Mouse (Mus musculus) hindbrain, embryonic 12.5 days (tissue): ENCODE data around the gene Ift122. TPM values are rescaled to one million over a fixed set of nuclear protein-coding genes. Genes with fewer than 3 reads are reported as not detected.

ENCODE experiments used
- ATAC-seq: fragments of 200-750 bp; cut with Nextera tagmentation; 2 replicates; pipeline ENCODE4 v1.8.0; 2017; ENCODE audit warnings: moderate TSS enrichment; ENCODE audit not compliant: low FRiP score
- H3K27ac ChIP-seq: fragments of 300-500 bp; sonication (generic); 2 replicates; pipeline ENCODE4 v1.5.1; 2016; ENCODE audit warnings: mild to moderate bottlenecking
- H3K27me3 ChIP-seq: fragments of 300-500 bp; sonication (generic); 2 replicates; pipeline ENCODE4 v1.6.1; 2016; ENCODE audit warnings: mild to moderate bottlenecking
- H3K36me3 ChIP-seq: fragments of 300-500 bp; sonication (generic); 2 replicates; pipeline ENCODE4 v1.6.1; 2016; ENCODE audit warnings: mild to moderate bottlenecking
- H3K4me1 ChIP-seq: fragments of 300-500 bp; sonication (generic); 2 replicates; pipeline ENCODE4 v1.6.1; 2016
- H3K4me2 ChIP-seq: fragments of 300-500 bp; sonication (generic); replicated peaks from 2 replicates; pipeline ENCODE4 v1.6.1; 2016; ENCODE audit warnings: mild to moderate bottlenecking
- H3K4me3 ChIP-seq: fragments of 300-500 bp; sonication (generic); 2 replicates; pipeline ENCODE4 v1.5.1; 2016; ENCODE audit warnings: mild to moderate bottlenecking
- H3K9ac ChIP-seq: fragments of 300-500 bp; sonication (generic); 2 replicates; pipeline ENCODE4 v1.6.1; 2016; ENCODE audit warnings: mild to moderate bottlenecking, moderate library complexity
- H3K9me3 ChIP-seq: fragments of 300-500 bp; sonication (generic); replicated peaks from 2 replicates; pipeline ENCODE4 v1.6.1; 2016; ENCODE audit warnings: mild to moderate bottlenecking
- WGBS: fragments of 180-500 bp; shearing (Covaris S2); methylation state at CpG from one replicate; pipeline ENCODE4 v1.1.7; 2016; 5-methylcytosine and 5-hydroxymethylcytosine counted together
- polyA plus RNA-seq: library from polyadenylated mRNA; unstranded; fragments of >200 nt; fragmentation: Nextera tagmentation; extraction: Ambion mirVana; gene quantifications from 2 replicates; pipeline ENCODE4 v1.2.1, GENCODE M21; 2016

Ift122 gene
- 28.4 and 31.5 TPM in 2 replicates for polyA plus RNA-seq

DNA sequence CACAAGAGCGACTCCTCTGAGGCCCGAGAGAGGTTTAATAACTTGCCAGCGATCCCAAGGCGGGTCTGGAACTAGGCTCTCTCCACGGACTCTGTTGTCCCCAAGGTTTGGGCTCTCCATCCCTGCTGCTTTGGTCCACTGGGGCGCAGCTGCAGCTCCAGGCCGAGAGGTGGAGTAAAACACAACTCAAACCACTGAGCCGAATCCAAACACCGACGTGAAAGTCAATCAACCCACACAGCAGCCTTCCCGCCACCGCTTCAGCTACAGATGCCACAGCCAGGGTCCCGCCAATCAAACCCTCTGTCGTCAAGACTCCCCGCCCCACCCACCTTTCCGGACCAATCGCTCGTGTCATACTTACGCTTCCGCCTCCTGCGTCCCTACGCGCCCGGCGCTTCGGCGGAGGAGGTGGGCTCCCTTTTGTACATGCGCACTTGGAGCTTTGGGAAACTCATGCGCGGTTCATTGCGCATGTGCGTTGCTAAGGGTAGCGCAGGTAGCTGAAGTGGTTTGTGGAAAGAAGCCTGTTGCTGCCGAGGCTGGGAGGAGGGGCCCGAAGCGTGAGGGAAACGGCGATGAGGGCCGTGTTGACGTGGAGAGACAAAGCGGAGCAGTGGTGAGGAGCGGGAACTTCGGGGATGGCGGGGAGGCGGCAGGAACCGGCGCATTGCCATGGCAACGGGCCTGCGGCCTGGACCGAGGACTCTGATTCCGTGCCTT lies at the start of gene Ift122, which contains the start of gene Mbd4:
Gene Ift122 (plus strand): TSS at position 380 of the 723 bp plus-strand sequence.
Gene Mbd4 (minus strand): TSS at position 281 of the 723 bp plus-strand sequence.
- under 1% methylated on average over 51 of the region's 51 CpGs for WGBS
- Histone ChIP-seq H3K4me2 (peak within 1 kb of the TSS; percentile 78), H3K4me1 (peaks cover 16% of the 10 kb centered on the region)

DNA sequence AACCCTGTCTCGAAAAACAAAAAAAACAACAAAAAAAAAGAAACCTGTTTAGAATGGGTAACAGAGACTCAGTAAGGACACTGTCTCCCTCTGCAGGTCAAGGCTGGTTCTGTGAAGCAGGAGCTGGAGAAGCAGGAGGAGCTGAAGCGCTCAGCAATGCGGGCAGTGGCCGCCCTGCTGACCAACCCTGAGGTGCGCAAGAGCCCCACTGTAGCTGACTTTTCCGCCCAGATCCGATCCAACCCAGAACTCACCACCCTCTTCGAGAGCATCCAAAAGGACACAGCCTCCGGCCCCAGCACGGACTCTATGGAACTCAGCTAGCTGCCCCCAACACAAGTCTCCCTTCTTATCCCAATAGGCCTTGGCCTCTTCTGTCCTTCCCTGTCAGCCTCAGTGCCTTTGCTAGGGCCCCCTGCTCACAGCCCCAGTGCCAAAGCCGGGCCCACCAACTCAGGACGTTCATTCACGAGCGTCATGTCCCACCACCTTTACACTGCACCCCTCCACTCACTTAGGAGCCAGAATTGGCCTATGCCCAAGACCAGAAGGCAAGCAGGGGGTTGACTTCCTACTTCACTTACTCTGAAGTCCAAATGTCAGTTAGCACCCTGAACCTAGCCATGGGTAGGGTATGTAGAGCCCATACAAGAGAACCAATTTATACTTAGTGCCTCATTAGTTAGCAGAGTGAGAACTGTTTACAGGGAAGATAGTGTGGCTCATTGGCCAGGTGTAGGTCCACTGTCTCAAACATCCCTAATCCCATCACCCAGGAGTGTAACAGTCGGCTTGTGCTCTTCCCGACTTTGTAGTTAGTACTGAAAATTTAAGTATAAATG lies 49.5 kb upstream of the Ift122 start:
- Histone ChIP-seq H3K9ac (no peak overlapping the region), H3K9me3 (no peaks in the 10 kb centered on the region), H3K4me1 (peaks cover 20% of the 10 kb centered on the region), H3K4me2 (no peak overlapping the region), H3K27ac (no peak overlapping the region), H3K36me3 (peaks cover 81% of the 10 kb centered on the region), H3K27me3 (no peaks in the 10 kb centered on the region), H3K4me3 (no peak overlapping the region)
- peak; percentile 31; the same call in 1 of the 2 replicates for ATAC-seq
- WGBS: 46% methylated on average over 16 of the region's 16 CpGs

More for the DNA sequence above, at the start of gene Ift122, which contains the start of gene Mbd4:
- H3K36me3 ChIP-seq: peaks cover 8% of the 10 kb centered on the region; the same call in 1 of the 2 replicates
- ATAC-seq: peak; percentile 99
- no peaks in the 10 kb centered on the region for H3K27me3 ChIP-seq
- peak within 1 kb of the TSS; percentile 83 for H3K27ac ChIP-seq
- H3K4me3 ChIP-seq: peak within 1 kb of the TSS; percentile 52
- peak within 1 kb of the TSS; percentile 63 for H3K9ac ChIP-seq
- no peaks in the 10 kb centered on the region for H3K9me3 ChIP-seq

DNA sequence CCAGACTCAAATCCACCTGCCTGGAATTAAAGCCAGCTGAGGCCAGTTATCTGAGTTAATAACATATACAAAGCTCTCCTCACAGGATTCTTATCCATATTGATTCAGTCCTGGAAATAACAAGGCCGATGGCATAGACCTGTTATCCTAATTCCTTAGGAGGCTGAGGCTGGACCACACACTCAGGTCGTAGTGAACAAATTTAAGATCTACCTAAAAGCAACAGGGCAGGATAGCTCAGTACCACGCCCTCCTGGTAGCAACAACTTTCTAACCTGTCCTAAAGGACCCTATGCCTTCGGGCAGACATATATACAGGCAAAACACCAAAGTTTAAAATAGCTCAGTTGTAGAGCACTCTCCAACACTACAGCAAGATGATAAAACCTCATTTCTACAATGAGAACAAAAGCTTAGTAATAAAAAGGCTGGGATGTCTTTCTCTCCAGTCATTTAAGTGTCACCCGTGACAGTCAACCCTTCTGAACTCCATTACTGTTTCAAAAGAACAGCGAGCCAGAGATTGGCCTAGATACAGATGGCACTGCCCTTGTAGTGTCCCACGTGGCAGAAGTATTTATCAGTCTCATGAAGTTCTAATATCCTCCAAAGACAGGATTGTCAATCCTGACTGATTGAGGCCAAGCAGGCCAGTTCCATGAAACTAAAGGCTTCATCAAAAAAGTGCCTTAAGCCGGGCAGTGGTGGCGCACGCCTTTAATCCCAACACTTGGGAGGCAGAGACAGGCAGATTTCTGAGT lies 48.7 kb upstream of the Ift122 start:
- peaks cover 20% of the 10 kb centered on the region for H3K4me1 ChIP-seq
- ATAC-seq: no peak
- peaks cover 72% of the 10 kb centered on the region for H3K36me3 ChIP-seq
- no peaks in the 10 kb centered on the region for H3K9me3 ChIP-seq
- 76% methylated on average over 10 of the region's 10 CpGs for WGBS
- no peak overlapping the region for H3K4me2 ChIP-seq
- H3K27ac ChIP-seq: no peak overlapping the region
- H3K4me3 ChIP-seq: no peak overlapping the region
- no peaks in the 10 kb centered on the region for H3K27me3 ChIP-seq
- H3K9ac ChIP-seq: no peak overlapping the region

DNA sequence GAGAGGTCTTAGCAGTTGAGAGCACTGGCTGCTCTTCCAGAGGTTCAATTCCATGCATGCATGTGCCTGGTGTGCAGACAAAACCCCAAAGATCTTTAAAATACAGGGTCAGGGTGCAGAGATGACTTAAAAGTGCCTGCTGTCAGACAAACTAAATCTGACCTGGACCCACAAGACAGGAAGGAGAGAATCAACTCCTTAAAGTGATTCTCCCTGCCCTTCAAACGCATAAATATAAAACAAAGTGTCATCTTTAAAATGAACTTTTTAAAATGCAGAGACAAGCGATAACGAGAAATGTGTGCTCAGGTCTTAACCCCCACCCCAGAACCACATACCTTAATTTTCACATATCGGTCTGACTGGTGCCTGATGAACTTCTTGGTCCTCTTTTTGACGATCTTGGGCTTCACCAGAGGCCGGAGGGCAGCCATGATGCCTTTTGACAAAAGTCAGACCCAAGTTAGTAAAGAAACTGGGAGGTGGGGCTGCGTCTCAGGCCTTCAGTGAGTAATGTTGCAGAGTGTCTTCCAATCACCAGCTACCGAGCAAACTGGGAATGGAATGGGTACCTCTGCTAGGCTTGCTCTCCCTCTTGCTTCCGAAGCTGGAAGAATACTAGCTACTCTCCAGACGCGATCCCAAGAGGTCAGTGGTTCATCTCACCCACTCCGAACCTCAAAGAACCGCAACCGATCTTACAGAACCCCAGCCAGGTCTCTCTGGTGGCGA lies 45.6 kb upstream of the Ift122 start:
- H3K4me1 ChIP-seq: peaks cover 20% of the 10 kb centered on the region
- H3K4me2 ChIP-seq: peak overlapping the region; percentile 88
- 3% methylated on average over 15 of the region's 15 CpGs for WGBS
- no peaks in the 10 kb centered on the region for H3K9me3 ChIP-seq
- H3K36me3 ChIP-seq: peaks cover 45% of the 10 kb centered on the region
- no peak for ATAC-seq
- H3K9ac ChIP-seq: peak overlapping the region; percentile 99
- no peaks in the 10 kb centered on the region for H3K27me3 ChIP-seq
- H3K27ac ChIP-seq: peak overlapping the region; percentile 97
- H3K4me3 ChIP-seq: peak overlapping the region; percentile 96

DNA sequence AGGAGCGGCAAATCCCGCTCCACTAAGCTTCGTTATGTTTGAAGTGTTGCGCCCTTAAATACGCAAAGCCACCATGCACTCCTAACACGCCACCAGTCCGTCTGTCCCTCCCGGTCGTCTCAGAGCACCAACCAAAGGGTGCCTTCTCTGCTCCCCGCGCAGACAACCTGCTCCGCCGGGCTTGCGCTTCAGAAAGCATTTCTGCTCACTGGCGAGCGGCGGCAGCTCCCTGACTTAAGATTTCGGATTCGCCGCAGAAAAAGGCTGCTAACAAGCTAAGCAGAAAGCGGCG lies 45.1 kb upstream of the Ift122 start:
- ATAC-seq: no peak; the same call in 1 of the 2 replicates
- peaks cover 20% of the 10 kb centered on the region for H3K4me1 ChIP-seq
- H3K27me3 ChIP-seq: no peaks in the 10 kb centered on the region
- H3K9me3 ChIP-seq: no peaks in the 10 kb centered on the region
- H3K4me2 ChIP-seq: peak overlapping the region; percentile 88
- H3K9ac ChIP-seq: peak overlapping the region; percentile 99
- H3K27ac ChIP-seq: peak overlapping the region; percentile 97
- WGBS: under 1% methylated on average over 22 of the region's 22 CpGs
- H3K4me3 ChIP-seq: peak overlapping the region; percentile 96
- peaks cover 40% of the 10 kb centered on the region for H3K36me3 ChIP-seq

DNA sequence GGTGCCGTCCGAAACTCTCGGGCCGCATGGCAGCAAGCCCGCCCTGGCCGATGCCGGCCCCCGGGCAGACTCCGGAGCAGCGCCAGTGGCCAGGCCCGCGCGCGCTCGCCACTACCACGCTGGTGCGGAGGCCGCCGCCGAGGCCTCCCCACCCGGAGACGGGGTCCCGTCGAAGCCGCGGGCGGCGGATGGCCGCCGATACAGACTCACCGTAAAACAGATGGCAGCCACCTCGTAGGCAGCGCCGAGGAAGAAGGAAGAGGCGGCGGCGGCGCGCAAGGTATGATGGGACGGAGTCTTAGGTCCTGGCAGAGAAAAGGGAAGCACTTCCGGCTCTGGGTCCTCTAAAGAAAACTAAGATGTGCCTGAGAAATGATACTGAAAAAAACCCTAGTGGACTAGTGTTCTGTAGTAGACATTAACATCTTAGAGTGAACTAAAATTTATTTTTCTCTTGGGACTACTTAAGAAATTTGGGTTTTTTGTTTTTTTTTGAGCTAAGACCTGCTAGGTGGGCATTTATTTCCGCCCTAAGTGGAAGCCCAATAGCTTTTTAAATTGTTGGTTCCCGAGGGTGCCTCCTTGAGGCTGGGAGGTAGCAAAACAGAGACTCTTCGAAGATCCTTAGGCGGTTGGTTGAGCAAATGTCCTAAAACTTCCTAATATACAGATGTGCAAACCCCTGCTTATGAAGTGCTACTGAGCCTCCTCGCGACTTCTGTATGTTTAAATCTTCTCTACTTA lies 44.6 kb upstream of the Ift122 start, which contains the start of gene Rpl32:
Gene Rpl32 (minus strand): TSS at position 260 of the 744 bp plus-strand sequence.
- Histone ChIP-seq H3K9me3 (no peaks in the 10 kb centered on the region), H3K27me3 (no peaks in the 10 kb centered on the region), H3K4me1 (peaks cover 20% of the 10 kb centered on the region), H3K36me3 (peaks cover 37% of the 10 kb centered on the region), H3K27ac (peak within 1 kb of the TSS; percentile 97), H3K4me2 (peak within 1 kb of the TSS; percentile 88), H3K9ac (peak within 1 kb of the TSS; percentile 99), H3K4me3 (peak within 1 kb of the TSS; percentile 96)
- ATAC-seq: peak; percentile 84
- WGBS: under 1% methylated on average over 47 of the region's 47 CpGs

DNA sequence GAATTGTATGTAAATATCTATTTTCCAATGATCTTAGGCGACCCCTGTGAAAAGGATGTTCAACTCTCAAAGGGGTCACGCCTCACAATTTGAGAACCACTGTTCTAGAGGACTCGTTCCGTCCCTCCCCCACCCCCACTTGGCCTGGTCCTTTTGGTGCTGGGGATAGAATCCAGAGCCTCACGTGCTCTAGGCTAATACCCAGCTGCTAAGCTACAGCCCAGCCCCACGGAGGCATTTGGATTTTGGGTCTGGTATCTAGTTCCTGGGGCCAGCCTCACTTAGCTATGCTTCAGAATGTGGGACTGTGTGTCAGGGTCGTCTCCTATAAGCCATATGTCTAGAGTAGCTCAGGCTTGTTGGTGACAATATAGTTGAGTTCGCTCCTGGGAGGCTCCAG lies 41.7 kb upstream of the Ift122 start:
- H3K9me3 ChIP-seq: no peaks in the 10 kb centered on the region
- no peaks in the 10 kb centered on the region for H3K27me3 ChIP-seq
- peaks cover 8% of the 10 kb centered on the region for H3K36me3 ChIP-seq
- 74% methylated on average over 8 of the region's 8 CpGs for WGBS
- H3K27ac ChIP-seq: no peak overlapping the region
- H3K9ac ChIP-seq: no peak overlapping the region
- no peak overlapping the region for H3K4me2 ChIP-seq
- peaks cover 14% of the 10 kb centered on the region for H3K4me1 ChIP-seq
- no peak for ATAC-seq
- no peak overlapping the region for H3K4me3 ChIP-seq

DNA sequence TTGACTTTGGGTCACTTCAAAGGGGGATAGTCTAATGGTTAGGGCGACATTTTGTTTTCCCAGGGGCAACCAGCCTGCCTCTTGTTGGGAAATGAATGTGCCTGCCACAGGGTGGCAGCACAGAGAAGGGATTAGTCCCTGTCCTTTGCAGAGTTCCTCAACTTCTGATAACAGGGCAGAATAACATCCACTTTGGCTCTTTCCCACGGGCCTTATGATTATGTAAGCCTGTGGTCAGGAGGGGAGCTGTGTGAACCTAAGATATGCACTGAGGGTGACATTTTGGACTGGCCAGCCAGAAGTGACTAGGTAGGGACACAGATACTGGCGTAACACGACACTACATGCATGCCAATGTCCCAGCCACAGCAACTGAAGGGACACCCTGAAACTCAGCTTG lies 39.2 kb upstream of the Ift122 start:
- Histone ChIP-seq H3K9ac (no peak overlapping the region), H3K4me3 (no peak overlapping the region), H3K4me2 (no peak overlapping the region), H3K4me1 (peaks cover 5% of the 10 kb centered on the region; the same call in 1 of the 2 replicates), H3K27ac (no peak overlapping the region), H3K27me3 (no peaks in the 10 kb centered on the region), H3K36me3 (no peaks in the 10 kb centered on the region), H3K9me3 (no peaks in the 10 kb centered on the region)
- WGBS: 36% methylated on average over 4 of the region's 4 CpGs
- ATAC-seq: no peak

DNA sequence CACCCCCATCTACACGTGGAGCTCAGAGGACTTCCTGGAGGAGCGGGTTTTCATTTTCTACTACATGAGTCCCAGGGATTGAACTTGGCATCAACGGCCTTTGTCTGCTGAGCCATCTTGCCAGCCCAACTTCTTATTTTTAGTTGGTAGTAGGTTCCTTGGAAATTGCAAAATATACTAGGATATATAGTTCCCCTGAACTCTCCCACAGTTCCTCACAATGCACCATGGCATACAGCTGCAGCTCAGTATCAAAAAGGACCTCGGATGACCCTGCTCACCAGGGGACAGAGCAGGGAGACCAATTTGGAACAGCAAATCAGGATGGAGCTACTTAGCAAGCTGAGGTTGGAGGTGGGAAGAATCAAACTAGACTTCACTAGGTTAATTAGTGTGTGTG lies 38.2 kb upstream of the Ift122 start:
- Histone ChIP-seq H3K9ac (no peak overlapping the region), H3K9me3 (no peaks in the 10 kb centered on the region), H3K4me1 (peaks cover 5% of the 10 kb centered on the region; the same call in 1 of the 2 replicates), H3K36me3 (no peaks in the 10 kb centered on the region), H3K4me3 (no peak overlapping the region), H3K27ac (no peak overlapping the region), H3K27me3 (no peaks in the 10 kb centered on the region), H3K4me2 (no peak overlapping the region)
- WGBS: 80% methylated on average over 4 of the region's 4 CpGs
- no peak for ATAC-seq

DNA sequence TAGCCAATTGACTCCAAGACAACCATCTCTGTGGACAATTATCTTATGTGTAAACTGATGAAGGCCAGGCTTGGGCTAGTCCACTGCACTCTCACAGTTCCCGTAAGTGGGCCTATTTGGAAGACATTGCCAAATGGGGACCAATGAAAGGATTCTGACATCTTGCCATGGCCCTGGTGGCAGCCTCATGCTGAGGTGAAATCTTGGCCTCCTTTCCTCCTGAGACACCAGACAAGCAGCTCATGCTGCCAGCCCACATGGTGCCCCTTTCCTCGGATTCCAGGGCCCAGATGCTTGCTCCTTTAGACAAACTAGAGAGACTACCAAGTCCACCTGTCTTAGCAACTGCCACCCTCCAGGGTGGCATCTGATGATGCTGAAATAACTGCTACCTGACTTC lies 35.1 kb upstream of the Ift122 start:
- Histone ChIP-seq H3K4me1 (peaks cover 5% of the 10 kb centered on the region; the same call in 1 of the 2 replicates), H3K27ac (no peak overlapping the region), H3K36me3 (no peaks in the 10 kb centered on the region), H3K4me2 (no peak overlapping the region), H3K9ac (no peak overlapping the region), H3K9me3 (no peaks in the 10 kb centered on the region), H3K27me3 (no peaks in the 10 kb centered on the region), H3K4me3 (no peak overlapping the region)
- WGBS: 77% methylated on average over 2 of the region's 2 CpGs
- ATAC-seq: no peak
